Mouse (Mus musculus): ENCODE data around the gene Hacd2. TPM values are rescaled to one million over a fixed set of nuclear protein-coding genes. Genes with fewer than 3 reads are reported as not detected.
A peak's percentile ranks its signal among the peaks of the same experiment; 100 is the strongest.

Hacd2 gene
- polyA plus RNA-seq (2015; fragmentation: Nextera tagmentation; extraction: Ambion mirVana): 60.8 and 67.1 TPM in 2 replicates

DNA sequence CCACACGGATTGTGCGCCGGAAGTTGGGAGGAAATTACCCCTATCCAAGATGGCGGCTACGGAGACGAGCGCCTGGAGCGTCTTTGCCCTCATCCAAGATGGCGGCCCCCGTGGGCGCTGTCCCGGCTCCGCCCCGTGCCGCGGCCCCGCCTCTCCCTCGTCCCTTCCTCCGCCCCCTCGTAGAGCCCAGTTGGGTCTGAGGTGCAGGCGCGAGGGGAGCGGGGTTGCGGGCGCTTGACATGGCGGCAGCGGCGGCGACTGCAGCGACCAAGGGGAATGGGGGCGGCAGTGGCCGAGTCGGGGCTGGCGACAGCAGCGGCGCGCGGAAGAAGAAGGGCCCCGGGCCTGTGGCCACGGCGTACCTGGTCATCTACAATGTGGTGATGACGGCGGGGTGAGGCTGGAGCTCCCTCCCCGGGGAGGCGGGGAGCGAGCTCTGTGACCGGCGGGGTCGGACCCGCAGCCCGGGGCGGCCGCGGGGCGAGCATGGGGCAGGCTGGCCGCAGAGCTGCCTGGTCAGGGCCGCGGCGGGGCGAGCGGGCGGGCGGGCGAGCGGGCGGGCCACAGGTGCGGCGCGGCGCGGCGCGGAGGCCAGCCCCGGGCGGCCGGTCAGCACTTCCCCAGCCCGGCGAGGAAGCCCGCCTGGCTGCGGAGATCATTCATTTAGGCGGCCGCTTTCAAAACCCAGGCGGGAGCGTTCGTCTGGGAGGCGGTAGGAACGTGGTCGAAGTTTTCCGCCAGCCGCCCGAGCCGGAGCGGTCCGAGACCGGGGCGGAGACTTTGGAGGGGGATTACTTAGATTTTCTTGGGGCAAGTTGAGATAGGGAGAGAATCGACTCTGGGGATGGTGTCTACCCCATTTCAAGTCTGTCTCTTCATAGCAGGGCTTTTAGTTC, at the start of gene Hacd2:
Hacd2 (plus strand) TSS at position 187 of the 896 bp plus-strand sequence.
- Histone ChIP-seq H3K27me3 (replicated peaks; ENCODE audit: insufficient read depth, low read length) (no peaks in the 10 kb centered on the region), H3K4me2 (replicated peaks; ENCODE audit: low read depth, low read length) (peak within 1 kb of the TSS; percentile 82), H3K4me3 (ENCODE audit: low read depth, low read length) (peak within 1 kb of the TSS; percentile 95), H3K4me1 (ENCODE audit: insufficient read depth, low read depth, low read length) (no peaks in the 10 kb centered on the region), H3K9ac (replicated peaks; ENCODE audit: low read depth) (peak within 1 kb of the TSS; percentile 51), H3K36me3 (ENCODE audit: insufficient read depth, low read length) (no peaks in the 10 kb centered on the region), H3K9me3 (ENCODE audit: low read length) (no peaks in the 10 kb centered on the region), H3K27ac (ENCODE audit: low read length) (peak within 1 kb of the TSS; percentile 78)
- TF ChIP-seq EP300 (IDR thresholded peaks at IDR 0.05): no peak
- TF ChIP-seq CTCF (IDR thresholded peaks at IDR 0.05): no peak
- WGBS: under 1% methylated on average over 71 of the region's 97 CpGs
- ATAC-seq (peak; percentile 99), DNase-seq (ENCODE audit: low spot score) (peak; percentile 97)

DNA sequence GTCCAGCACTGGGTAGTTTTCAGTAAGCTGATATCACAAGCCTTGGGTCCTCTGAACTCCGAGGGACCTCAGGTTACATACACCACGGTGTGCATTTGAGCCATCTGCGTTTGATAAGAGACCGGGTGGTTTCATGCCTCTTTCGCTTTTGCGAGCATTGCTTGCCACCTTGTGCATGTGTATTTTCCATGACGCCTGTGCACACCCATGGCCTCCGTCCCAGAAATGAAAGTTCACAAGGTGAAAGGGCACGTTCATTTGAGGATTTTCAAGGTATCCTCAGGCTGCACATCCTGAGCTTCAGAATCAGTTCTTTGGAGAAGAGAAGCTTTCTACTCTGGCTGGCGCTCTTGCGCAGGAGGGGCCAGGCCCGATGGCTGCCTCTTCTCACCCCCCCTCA, 49.8 kb upstream of the Hacd2 start:
- H3K9ac ChIP-seq (replicated peaks; ENCODE audit: low read depth): no peak overlapping the region
- H3K4me2 ChIP-seq (replicated peaks; ENCODE audit: low read depth, low read length): no peak overlapping the region
- H3K9me3 ChIP-seq (ENCODE audit: low read length): no peaks in the 10 kb centered on the region
- TF ChIP-seq EP300 (IDR thresholded peaks at IDR 0.05): no peak
- TF ChIP-seq CTCF (IDR thresholded peaks at IDR 0.05): no peak
- H3K4me1 ChIP-seq (ENCODE audit: insufficient read depth, low read depth, low read length): no peaks in the 10 kb centered on the region
- H3K36me3 ChIP-seq (ENCODE audit: insufficient read depth, low read length): peaks cover 15% of the 10 kb centered on the region
- H3K4me3 ChIP-seq (ENCODE audit: low read depth, low read length): no peak overlapping the region
- WGBS: 77% methylated on average over 12 of the region's 12 CpGs
- H3K27me3 ChIP-seq (replicated peaks; ENCODE audit: insufficient read depth, low read length): no peaks in the 10 kb centered on the region
- H3K27ac ChIP-seq (ENCODE audit: low read length): no peak overlapping the region
- ATAC-seq: no peak
- DNase-seq (ENCODE audit: low spot score): no peak

DNA sequence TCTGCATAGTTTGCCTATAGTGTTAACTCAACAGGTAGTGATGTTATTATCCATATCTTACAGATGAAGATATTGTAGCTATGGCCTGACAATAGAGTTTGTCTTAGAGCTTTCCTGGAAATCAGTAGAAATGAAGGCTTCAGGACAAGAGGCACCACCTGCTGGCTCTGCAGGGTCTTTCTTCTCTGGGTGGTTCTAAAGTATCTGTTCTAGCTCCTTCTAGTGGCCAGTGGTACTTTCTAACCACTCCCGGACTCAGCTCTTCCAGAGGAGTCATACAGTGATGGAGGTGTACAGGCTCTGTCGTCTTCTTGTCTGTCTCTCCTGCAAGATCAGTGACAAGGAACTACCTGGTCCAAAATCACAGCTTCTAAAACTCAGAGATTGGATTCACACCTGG, 46.7 kb upstream of the Hacd2 start:
- no peaks in the 10 kb centered on the region for H3K27me3 ChIP-seq (replicated peaks; ENCODE audit: insufficient read depth, low read length)
- H3K4me1 ChIP-seq (ENCODE audit: insufficient read depth, low read depth, low read length): no peaks in the 10 kb centered on the region
- TF ChIP-seq EP300 (IDR thresholded peaks at IDR 0.05) (no peak), CTCF (IDR thresholded peaks at IDR 0.05) (peak; percentile 59)
- no peaks in the 10 kb centered on the region for H3K9me3 ChIP-seq (ENCODE audit: low read length)
- no peak for ATAC-seq
- 30% methylated on average over 2 of the region's 2 CpGs for WGBS
- DNase-seq (ENCODE audit: low spot score): peak; percentile 40
- H3K27ac ChIP-seq (ENCODE audit: low read length): no peak overlapping the region
- H3K4me3 ChIP-seq (ENCODE audit: low read depth, low read length): no peak overlapping the region
- H3K4me2 ChIP-seq (replicated peaks; ENCODE audit: low read depth, low read length): no peak overlapping the region
- peaks cover 18% of the 10 kb centered on the region for H3K36me3 ChIP-seq (ENCODE audit: insufficient read depth, low read length)
- no peak overlapping the region for H3K9ac ChIP-seq (replicated peaks; ENCODE audit: low read depth)

DNA sequence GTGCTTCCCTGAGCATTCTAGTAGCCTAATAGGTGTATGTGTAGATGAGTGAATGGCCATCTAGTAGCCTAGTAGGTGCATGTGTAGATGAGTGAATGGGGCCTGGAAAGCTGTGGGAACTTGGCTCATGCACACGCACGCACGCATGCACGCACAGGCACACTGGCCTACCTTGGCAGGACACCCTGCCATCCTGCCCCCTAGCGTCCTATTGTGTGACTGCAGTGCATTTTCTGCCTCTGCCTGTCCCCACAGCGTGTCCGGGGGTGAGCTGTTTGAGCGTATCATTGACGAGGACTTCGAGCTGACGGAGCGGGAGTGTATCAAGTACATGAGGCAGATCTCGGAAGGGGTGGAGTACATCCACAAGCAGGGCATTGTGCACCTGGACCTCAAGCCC, 45.6 kb upstream of the Hacd2 start:
- Histone ChIP-seq H3K36me3 (ENCODE audit: insufficient read depth, low read length) (peaks cover 18% of the 10 kb centered on the region), H3K9me3 (ENCODE audit: low read length) (no peaks in the 10 kb centered on the region), H3K9ac (replicated peaks; ENCODE audit: low read depth) (no peak overlapping the region), H3K4me3 (ENCODE audit: low read depth, low read length) (no peak overlapping the region), H3K4me2 (replicated peaks; ENCODE audit: low read depth, low read length) (no peak overlapping the region), H3K27ac (ENCODE audit: low read length) (no peak overlapping the region), H3K4me1 (ENCODE audit: insufficient read depth, low read depth, low read length) (no peaks in the 10 kb centered on the region), H3K27me3 (replicated peaks; ENCODE audit: insufficient read depth, low read length) (no peaks in the 10 kb centered on the region)
- TF ChIP-seq EP300 (IDR thresholded peaks at IDR 0.05) (no peak), CTCF (IDR thresholded peaks at IDR 0.05) (peak; percentile 77)
- ATAC-seq (no peak), DNase-seq (ENCODE audit: low spot score) (peak; percentile 7)
- WGBS: 74% methylated on average over 13 of the region's 13 CpGs

DNA sequence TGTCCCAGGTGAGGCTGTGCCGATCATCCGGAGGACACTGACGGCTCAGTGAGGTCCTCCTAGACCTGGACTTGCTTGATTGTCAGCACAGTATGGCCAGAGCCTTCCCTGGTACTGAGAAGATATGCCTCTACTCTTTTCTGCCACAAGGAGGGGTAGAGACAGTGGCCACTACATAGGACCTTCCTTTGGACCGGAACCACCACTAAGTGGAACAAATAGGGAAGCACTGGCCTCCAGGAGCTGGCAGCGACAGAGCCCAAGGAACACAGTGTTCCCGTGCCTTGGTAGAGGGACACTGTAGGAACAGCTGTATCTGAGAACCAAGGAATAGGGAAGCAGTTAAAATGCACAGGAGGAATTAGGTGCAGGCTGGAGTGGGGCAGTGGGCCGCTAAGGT, 44.2 kb upstream of the Hacd2 start:
- DNase-seq (ENCODE audit: low spot score) (no peak), ATAC-seq (no peak)
- WGBS: 91% methylated on average over 7 of the region's 7 CpGs
- Histone ChIP-seq H3K4me2 (replicated peaks; ENCODE audit: low read depth, low read length) (no peak overlapping the region), H3K9me3 (ENCODE audit: low read length) (no peaks in the 10 kb centered on the region), H3K4me3 (ENCODE audit: low read depth, low read length) (no peak overlapping the region), H3K27me3 (replicated peaks; ENCODE audit: insufficient read depth, low read length) (no peaks in the 10 kb centered on the region), H3K36me3 (ENCODE audit: insufficient read depth, low read length) (peaks cover 17% of the 10 kb centered on the region), H3K4me1 (ENCODE audit: insufficient read depth, low read depth, low read length) (no peaks in the 10 kb centered on the region), H3K27ac (ENCODE audit: low read length) (no peak overlapping the region), H3K9ac (replicated peaks; ENCODE audit: low read depth) (no peak overlapping the region)
- TF ChIP-seq EP300 (IDR thresholded peaks at IDR 0.05) (no peak), CTCF (IDR thresholded peaks at IDR 0.05) (no peak; the same call in 1 of the 2 replicates)

DNA sequence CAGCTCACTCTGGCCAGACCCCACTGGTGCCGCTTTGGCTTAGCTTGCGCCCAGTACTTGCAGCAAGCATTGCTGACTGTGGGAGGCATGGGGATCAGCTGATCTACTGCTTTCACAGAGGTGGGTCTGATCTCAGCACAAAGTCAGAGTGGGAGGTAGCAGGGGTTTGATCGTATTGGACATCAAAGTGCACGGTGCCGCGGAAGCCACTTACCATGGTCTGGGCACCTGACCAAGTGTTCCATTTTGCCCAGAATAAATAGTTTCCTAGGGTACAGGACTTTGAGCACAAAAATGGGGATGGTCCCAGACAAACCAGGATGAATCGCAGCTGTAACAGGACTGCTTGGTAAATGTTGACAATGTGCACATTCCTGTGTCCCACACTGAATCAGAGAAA, 41.2 kb upstream of the Hacd2 start:
- H3K4me2 ChIP-seq (replicated peaks; ENCODE audit: low read depth, low read length): no peak overlapping the region
- H3K27ac ChIP-seq (ENCODE audit: low read length): no peak overlapping the region
- ATAC-seq (no peak), DNase-seq (ENCODE audit: low spot score) (no peak)
- H3K4me1 ChIP-seq (ENCODE audit: insufficient read depth, low read depth, low read length): no peaks in the 10 kb centered on the region
- H3K36me3 ChIP-seq (ENCODE audit: insufficient read depth, low read length): peaks cover 13% of the 10 kb centered on the region
- no peak overlapping the region for H3K4me3 ChIP-seq (ENCODE audit: low read depth, low read length)
- no peaks in the 10 kb centered on the region for H3K27me3 ChIP-seq (replicated peaks; ENCODE audit: insufficient read depth, low read length)
- TF ChIP-seq CTCF (IDR thresholded peaks at IDR 0.05) (no peak), EP300 (IDR thresholded peaks at IDR 0.05) (no peak)
- WGBS: 68% methylated on average over 7 of the region's 7 CpGs
- no peak overlapping the region for H3K9ac ChIP-seq (replicated peaks; ENCODE audit: low read depth)
- no peaks in the 10 kb centered on the region for H3K9me3 ChIP-seq (ENCODE audit: low read length)
